Mouse (Mus musculus): Measurements from ENCODE around the gene Des. TPM values are rescaled to one million over a fixed set of nuclear protein-coding genes. Genes with fewer than 3 reads are reported as not detected.

Des gene
- total and polyA plus RNA-seq, 2 experiments from 2014 or later = 1.2 to 2.6 TPM

GRCm38 (mm10) chr1:75369984-75370660 lies 10.0 kb downstream of the Des start:
- H3K27ac ChIP-seq = no peak overlapping the region
- DNase-seq (ENCODE audit: low spot score) (peak; percentile 80), ATAC-seq (0 out of 2 replicates have a peak, but pooled peaks have one; percentile 30)
- no peak overlapping the region for H3K4me3 ChIP-seq (ENCODE audit: low read length)
- no peaks in the 10 kb centered on the region for H3K36me3 ChIP-seq (ENCODE audit: insufficient read depth, low read length)
- TF ChIP-seq CTCF (IDR thresholded peaks at IDR 0.05; ENCODE audit: low read depth) = no peak
- H3K4me2 ChIP-seq (ENCODE audit: low read depth, low read length) = 0 out of 2 replicates have a peak overlapping the region, but pooled peaks have one; percentile 5
- H3K9ac ChIP-seq (replicated peaks; ENCODE audit: low read length) = no peak overlapping the region
- H3K4me1 ChIP-seq (ENCODE audit: insufficient read depth, low read length) = peaks cover 12% of the 10 kb centered on the region; the same call in 1 of the 2 replicates
- WGBS = 39% methylated on average over 13 of the region's 13 CpGs
- 0 out of 2 replicates have a peak, but pooled peaks cover 5% of the 10 kb centered on the region for H3K27me3 ChIP-seq (ENCODE audit: insufficient read depth, low read length)
- no peaks in the 10 kb centered on the region for H3K9me3 ChIP-seq (ENCODE audit: low read length)

- Histone ChIP-seq H3K4me1 (ENCODE audit: insufficient read depth, low read length) (peaks cover 11% of the 10 kb centered on the region; the same call in 1 of the 2 replicates), H3K36me3 (ENCODE audit: insufficient read depth, low read length) (no peaks in the 10 kb centered on the region), H3K9me3 (ENCODE audit: low read length) (no peaks in the 10 kb centered on the region), H3K9ac (replicated peaks; ENCODE audit: low read length) (no peak overlapping the region), H3K4me3 (ENCODE audit: low read length) (no peak overlapping the region), H3K27me3 (ENCODE audit: insufficient read depth, low read length) (peaks cover 5% of the 10 kb centered on the region; the same call in 1 of the 2 replicates), H3K27ac (no peak overlapping the region), H3K4me2 (ENCODE audit: low read depth, low read length) (no peak overlapping the region)
- WGBS = 49% methylated on average over 13 of the region's 13 CpGs
- peak; percentile 60 for TF ChIP-seq CTCF (IDR thresholded peaks at IDR 0.05; ENCODE audit: low read depth)
- DNase-seq (ENCODE audit: low spot score) (no peak), ATAC-seq (no peak)
Measured at GRCm38 (mm10) chr1:75371317-75372095, 11.4 kb downstream of the Des start.

GRCm38 (mm10) chr1:75372450-75372849 lies 12.3 kb downstream of the Des start:
- TF ChIP-seq CTCF (IDR thresholded peaks at IDR 0.05; ENCODE audit: low read depth) = no peak
- no peak for ATAC-seq
- peaks cover 2% of the 10 kb centered on the region; the same call in 1 of the 2 replicates for H3K27me3 ChIP-seq (ENCODE audit: insufficient read depth, low read length)
- H3K9ac ChIP-seq (replicated peaks; ENCODE audit: low read length) = no peak overlapping the region
- no peak overlapping the region for H3K4me3 ChIP-seq (ENCODE audit: low read length)
- peaks cover 11% of the 10 kb centered on the region; the same call in 1 of the 2 replicates for H3K4me1 ChIP-seq (ENCODE audit: insufficient read depth, low read length)
- H3K36me3 ChIP-seq (ENCODE audit: insufficient read depth, low read length) = no peaks in the 10 kb centered on the region
- 56% methylated on average over 3 of the region's 3 CpGs for WGBS
- no peaks in the 10 kb centered on the region for H3K9me3 ChIP-seq (ENCODE audit: low read length)
- DNase-seq (ENCODE audit: low spot score) = no peak
- H3K4me2 ChIP-seq (ENCODE audit: low read depth, low read length) = no peak overlapping the region
- no peak overlapping the region for H3K27ac ChIP-seq

GRCm38 (mm10) chr1:75373276-75373675 lies 13.1 kb downstream of the Des start:
- no peak overlapping the region for H3K4me3 ChIP-seq (ENCODE audit: low read length)
- no peak overlapping the region for H3K9ac ChIP-seq (replicated peaks; ENCODE audit: low read length)
- H3K27me3 ChIP-seq (ENCODE audit: insufficient read depth, low read length) = no peaks in the 10 kb centered on the region; the same call in 1 of the 2 replicates
- peaks cover 11% of the 10 kb centered on the region; the same call in 1 of the 2 replicates for H3K4me1 ChIP-seq (ENCODE audit: insufficient read depth, low read length)
- ATAC-seq (no peak), DNase-seq (ENCODE audit: low spot score) (no peak)
- WGBS = 44% methylated on average over 3 of the region's 3 CpGs
- TF ChIP-seq CTCF (IDR thresholded peaks at IDR 0.05; ENCODE audit: low read depth) = no peak
- H3K36me3 ChIP-seq (ENCODE audit: insufficient read depth, low read length) = no peaks in the 10 kb centered on the region
- no peak overlapping the region for H3K27ac ChIP-seq
- H3K4me2 ChIP-seq (ENCODE audit: low read depth, low read length) = no peak overlapping the region
- H3K9me3 ChIP-seq (ENCODE audit: low read length) = no peaks in the 10 kb centered on the region

GRCm38 (mm10) chr1:75374950-75375936 lies 15.1 kb downstream of the Des start, which contains the start of gene Speg:
TSS of gene Speg (plus strand) at chr1:75375297.
- no peaks in the 10 kb centered on the region for H3K9me3 ChIP-seq (ENCODE audit: low read length)
- TF ChIP-seq CTCF (IDR thresholded peaks at IDR 0.05; ENCODE audit: low read depth) = no peak
- peak within 1 kb of the TSS; percentile 35 for H3K4me2 ChIP-seq (ENCODE audit: low read depth, low read length)
- H3K36me3 ChIP-seq (ENCODE audit: insufficient read depth, low read length) = no peaks in the 10 kb centered on the region
- H3K27ac ChIP-seq = no peak within 1 kb of the TSS
- WGBS = 13% methylated on average over 57 of the region's 57 CpGs
- peaks cover 6% of the 10 kb centered on the region; the same call in 1 of the 2 replicates for H3K4me1 ChIP-seq (ENCODE audit: insufficient read depth, low read length)
- no peaks in the 10 kb centered on the region; the same call in 1 of the 2 replicates for H3K27me3 ChIP-seq (ENCODE audit: insufficient read depth, low read length)
- ATAC-seq = peak; percentile 39
- no peak within 1 kb of the TSS for H3K9ac ChIP-seq (replicated peaks; ENCODE audit: low read length)
- 0 out of 2 replicates have a peak within 1 kb of the TSS, but pooled peaks have one; percentile 7 for H3K4me3 ChIP-seq (ENCODE audit: low read length)
- DNase-seq (ENCODE audit: low spot score) = no peak

GRCm38 (mm10) chr1:75379196-75379595 lies 19.1 kb downstream of the Des start:
- DNase-seq (ENCODE audit: low spot score) (no peak), ATAC-seq (no peak)
- H3K4me2 ChIP-seq (ENCODE audit: low read depth, low read length) = no peak overlapping the region
- H3K4me1 ChIP-seq (ENCODE audit: insufficient read depth, low read length) = peaks cover 12% of the 10 kb centered on the region
- no peaks in the 10 kb centered on the region for H3K9me3 ChIP-seq (ENCODE audit: low read length)
- 68% methylated on average over 2 of the region's 2 CpGs for WGBS
- H3K4me3 ChIP-seq (ENCODE audit: low read length) = no peak overlapping the region
- H3K27me3 ChIP-seq (ENCODE audit: insufficient read depth, low read length) = peaks cover 3% of the 10 kb centered on the region; the same call in 1 of the 2 replicates
- no peak overlapping the region for H3K9ac ChIP-seq (replicated peaks; ENCODE audit: low read length)
- no peak overlapping the region for H3K27ac ChIP-seq
- TF ChIP-seq CTCF (IDR thresholded peaks at IDR 0.05; ENCODE audit: low read depth) = no peak
- no peaks in the 10 kb centered on the region for H3K36me3 ChIP-seq (ENCODE audit: insufficient read depth, low read length)
